Mouse (Mus musculus) bone marrow macrophage, adult 2 months (primary cell): Measurements from ENCODE around the gene Il2rb.

Experiments used
- CTCF ChIP-seq: IDR thresholded peaks from 2 replicates; pipeline ENCODE4 v1.5.1; 2012; ENCODE audit warnings: low read depth, mild to moderate bottlenecking, low read length, moderate library complexity
- POLR2A ChIP-seq: IDR thresholded peaks from 2 replicates; pipeline ENCODE4 v1.6.1; 2012; ENCODE audit warnings: mild to moderate bottlenecking, low read depth, low read length, borderline replicate concordance

DNA sequence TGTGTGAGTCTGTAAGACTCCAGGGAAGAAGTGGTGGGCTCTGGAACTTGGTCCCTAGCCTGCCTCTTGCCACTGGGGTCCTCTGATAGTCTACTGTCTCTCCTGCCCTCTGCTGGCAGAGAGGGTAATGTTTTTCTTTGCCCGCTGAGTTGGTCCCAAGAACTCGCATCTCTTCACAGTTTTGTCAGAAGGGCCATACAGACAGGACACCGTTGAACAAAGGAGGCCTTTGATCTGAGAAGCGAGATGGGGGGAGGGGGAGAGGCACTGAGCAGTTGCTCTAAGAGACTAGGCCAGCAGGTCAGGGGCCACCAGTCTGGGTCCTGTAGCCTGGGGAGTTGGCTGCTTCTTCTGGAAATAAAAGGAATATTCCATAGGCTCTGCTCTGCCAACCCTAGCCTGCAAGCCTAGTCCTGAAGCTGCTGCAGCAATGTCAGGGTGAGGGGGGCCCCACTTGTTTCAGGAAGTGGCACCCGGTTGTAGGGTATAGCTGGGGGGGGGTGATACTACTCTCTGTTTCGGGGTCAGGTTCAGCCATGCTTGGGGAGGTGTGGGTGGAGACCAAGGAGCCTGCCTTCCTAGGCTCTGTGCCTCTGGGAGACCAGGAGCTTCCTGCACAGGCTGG lies 60.1 kb downstream of the Il2rb start:
- TF ChIP-seq CTCF (no peak), POLR2A (no peak)
